Mouse (Mus musculus): ENCODE measurements around the gene Gm10521.

- no peak for TF ChIP-seq CTCF (IDR thresholded peaks at IDR 0.05; ENCODE audit: insufficient read depth, low read depth, low read length)
- no peak for TF ChIP-seq POLR2A (IDR thresholded peaks at IDR 0.05; ENCODE audit: insufficient read depth, low read depth, low read length)
Measured at GRCm38 (mm10) chr1:171918136-171918920, 22.9 kb downstream of the Gm10521 start.

Data from olfactory bulb, adult 2 months (tissue).